Mouse (Mus musculus) kidney, embryonic 16.5 days (tissue): ENCODE measurements at regions not wholly inside any gene's neighbourhood (a gene's known extent, or its start where the extent isn't known, plus 50 kb on each side); places are given as distances from the start of the nearest gene placed in this dataset.
A peak's percentile ranks its signal among the peaks of the same experiment; 100 is the strongest.
"Not testable (repeated sequence)": the region's sequence is repeated elsewhere in the genome, so short reads cannot be mapped to it uniquely, and the experiment has no call there.

Source experiments
- ATAC-seq: fragments of 200-750 bp; cut with Nextera tagmentation; 2 replicates; pipeline ENCODE4 v1.8.0; 2017; ENCODE audit warnings: moderate TSS enrichment; ENCODE audit not compliant: low FRiP score, low TSS enrichment
- H3K27ac ChIP-seq: fragments of 300-500 bp; sonication (generic); 2 replicates; pipeline ENCODE4 v1.5.1; 2014; ENCODE audit warnings: low read length
- H3K27me3 ChIP-seq: fragments of 300-500 bp; sonication (generic); 2 replicates; pipeline ENCODE4 v1.6.1; 2014; ENCODE audit warnings: low read length, control low read depth, mixed read lengths; ENCODE audit not compliant: insufficient read depth
- H3K36me3 ChIP-seq: fragments of 300-500 bp; sonication (generic); 2 replicates; pipeline ENCODE4 v1.6.1; 2014; ENCODE audit warnings: low read length, control low read depth, mixed read lengths; ENCODE audit not compliant: insufficient read depth
- H3K4me1 ChIP-seq: fragments of 300-500 bp; sonication (generic); 2 replicates; pipeline ENCODE4 v1.6.1; 2014; ENCODE audit warnings: low read length, control low read depth, mixed read lengths; ENCODE audit not compliant: insufficient read depth
- H3K4me2 ChIP-seq: fragments of 300-500 bp; sonication (generic); replicated peaks from 2 replicates; pipeline ENCODE4 v1.6.1; 2014; ENCODE audit warnings: low read depth, low read length
- H3K4me3 ChIP-seq: fragments of 300-500 bp; sonication (generic); 2 replicates; pipeline ENCODE4 v1.5.1; 2014; ENCODE audit warnings: mild to moderate bottlenecking, low read length
- H3K9ac ChIP-seq: fragments of 300-500 bp; sonication (generic); replicated peaks from 2 replicates; pipeline ENCODE4 v1.6.1; 2014; ENCODE audit warnings: low read length
- H3K9me3 ChIP-seq: fragments of 300-500 bp; sonication (generic); 2 replicates; pipeline ENCODE4 v1.6.1; 2016; ENCODE audit warnings: low read length, control low read depth
- WGBS: fragments of 180-500 bp; shearing (Covaris S2); extraction: QIAGEN DNeasy Blood & Tissue Kit; methylation state at CpG from one replicate; pipeline ENCODE4 v1.1.7; 2014; 5-methylcytosine and 5-hydroxymethylcytosine counted together

DNA sequence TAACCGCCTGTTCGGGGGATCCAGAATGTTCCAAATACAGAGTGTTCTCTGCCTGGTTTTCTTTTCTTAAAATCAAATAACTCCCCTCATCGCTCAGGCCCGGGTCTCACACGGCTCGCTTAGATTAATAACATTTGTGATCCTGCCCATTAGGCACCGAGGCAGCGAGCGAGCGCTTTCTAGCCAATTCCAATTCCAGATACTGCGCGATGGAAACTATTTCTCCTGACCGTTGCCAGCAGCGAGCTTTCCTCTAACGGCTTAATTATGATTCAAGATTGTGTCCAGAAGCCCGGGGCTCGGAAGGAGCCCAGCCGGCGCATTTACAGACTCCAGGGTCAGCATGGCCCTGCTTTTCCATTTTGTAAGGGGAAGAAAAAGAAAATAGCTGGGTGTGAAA is 136.6 kb upstream of the Gsc start:
- Histone ChIP-seq H3K4me2 (no peak overlapping the region), H3K27ac (no peak overlapping the region), H3K9me3 (peaks cover 7% of the 10 kb centered on the region; the same call in 1 of the 2 replicates), H3K9ac (no peak overlapping the region), H3K4me1 (peaks cover 7% of the 10 kb centered on the region; the same call in 1 of the 2 replicates), H3K27me3 (no peaks in the 10 kb centered on the region), H3K36me3 (no peaks in the 10 kb centered on the region), H3K4me3 (no peak overlapping the region)
- WGBS, result 61% methylated on average over 19 of the region's 19 CpGs
- no peak for ATAC-seq

DNA sequence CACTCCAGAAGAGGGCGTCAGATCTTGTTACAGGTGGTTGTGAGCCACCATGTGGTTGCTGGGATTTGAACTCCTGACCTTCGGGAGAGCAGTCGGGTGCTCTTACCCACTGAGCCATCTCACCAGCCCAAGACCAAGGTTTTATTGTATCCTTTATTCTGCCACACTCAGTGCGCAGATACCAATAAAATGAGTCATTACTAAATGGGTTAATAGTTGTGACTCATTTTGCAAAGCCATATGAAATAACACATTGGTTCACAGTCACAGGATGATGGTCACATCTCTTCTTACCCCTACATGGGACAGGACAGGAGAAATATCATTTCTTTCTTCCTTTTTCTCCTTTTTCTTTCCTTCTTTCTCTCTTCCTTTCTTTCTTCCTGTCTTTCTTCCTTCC is 135.8 kb upstream of the Gsc start:
- H3K9ac ChIP-seq, H3K27ac ChIP-seq, ATAC-seq, H3K4me3 ChIP-seq, H3K27me3 ChIP-seq, H3K4me1 ChIP-seq, H3K9me3 ChIP-seq, H3K36me3 ChIP-seq, H3K4me2 ChIP-seq: not testable (repeated sequence)
- WGBS, result 83% methylated on average over 4 of the region's 4 CpGs

DNA sequence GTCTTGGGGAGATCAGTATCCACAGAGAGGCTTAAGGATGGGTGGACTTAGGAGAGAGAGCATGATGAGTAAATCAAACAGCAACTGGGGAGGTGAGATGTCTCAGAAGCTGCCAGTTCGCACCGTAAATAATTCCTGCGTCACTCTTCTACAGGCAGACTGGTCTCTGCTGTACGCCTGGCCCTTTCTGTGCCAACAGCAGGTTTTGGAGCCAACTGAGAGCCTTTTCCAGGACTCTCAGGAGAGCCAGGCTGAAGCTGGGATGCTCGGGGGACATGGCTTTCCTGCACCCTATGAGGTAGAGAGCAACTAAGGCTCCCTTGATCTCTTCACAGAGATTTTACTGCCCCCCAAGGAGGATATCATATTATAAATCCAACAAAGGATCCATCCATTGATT is 134.3 kb upstream of the Gsc start:
- Histone ChIP-seq H3K9me3 (peaks cover 5% of the 10 kb centered on the region; the same call in 1 of the 2 replicates), H3K27ac (no peak overlapping the region), H3K4me1 (peaks cover 7% of the 10 kb centered on the region; the same call in 1 of the 2 replicates), H3K27me3 (no peaks in the 10 kb centered on the region), H3K4me3 (no peak overlapping the region), H3K36me3 (no peaks in the 10 kb centered on the region), H3K9ac (no peak overlapping the region), H3K4me2 (no peak overlapping the region)
- no peak for ATAC-seq
- 73% methylated on average over 5 of the region's 5 CpGs for WGBS

DNA sequence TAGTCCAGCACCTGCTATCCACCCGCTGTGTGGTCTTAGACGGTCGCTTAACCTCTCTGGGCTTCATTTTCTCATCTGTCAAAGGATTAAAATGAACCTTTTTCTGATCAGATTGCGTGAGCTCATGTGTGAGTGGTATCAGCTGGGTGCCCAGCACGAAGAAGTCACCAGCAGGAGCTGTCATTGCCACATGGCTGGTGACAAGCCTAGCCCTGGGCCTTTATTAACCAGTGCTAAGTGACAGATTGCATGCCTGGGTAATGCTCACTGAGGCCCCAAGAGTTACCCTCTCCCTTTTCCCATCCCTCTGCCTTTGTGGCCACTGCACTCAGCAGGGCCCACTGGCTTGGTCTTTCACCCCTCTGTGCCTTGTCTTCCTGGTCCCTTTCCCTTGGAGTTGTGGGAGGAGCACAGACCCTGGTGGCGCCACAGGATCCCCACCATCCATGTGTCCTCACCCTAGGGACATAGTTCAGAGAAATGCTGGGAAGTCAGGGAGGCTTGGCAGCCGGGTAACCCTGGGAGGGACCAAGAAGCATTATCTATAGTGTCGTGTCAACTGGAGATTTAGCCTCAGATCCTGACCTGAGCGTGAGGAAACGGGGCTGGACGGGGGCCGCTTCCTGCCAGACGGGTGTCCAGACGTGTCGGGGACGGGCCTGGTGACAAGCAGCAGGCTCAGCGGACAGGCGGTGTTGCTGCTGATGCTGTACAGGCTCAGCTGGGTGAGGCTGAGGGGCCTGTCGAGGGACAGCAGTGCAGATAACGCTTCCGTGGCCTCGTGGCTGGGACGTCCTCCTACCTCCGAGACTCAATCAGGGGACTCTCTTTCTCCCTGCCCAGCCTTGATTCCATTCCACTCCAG is 132.6 kb upstream of the Gsc start:
- Histone ChIP-seq H3K9me3 (no peaks in the 10 kb centered on the region), H3K4me2 (no peak overlapping the region), H3K36me3 (no peaks in the 10 kb centered on the region), H3K4me3 (no peak overlapping the region), H3K4me1 (peaks cover 7% of the 10 kb centered on the region; the same call in 1 of the 2 replicates), H3K27ac (no peak overlapping the region), H3K27me3 (no peaks in the 10 kb centered on the region), H3K9ac (no peak overlapping the region)
- peak; percentile 73 for ATAC-seq
- WGBS, result 39% methylated on average over 24 of the region's 24 CpGs

DNA sequence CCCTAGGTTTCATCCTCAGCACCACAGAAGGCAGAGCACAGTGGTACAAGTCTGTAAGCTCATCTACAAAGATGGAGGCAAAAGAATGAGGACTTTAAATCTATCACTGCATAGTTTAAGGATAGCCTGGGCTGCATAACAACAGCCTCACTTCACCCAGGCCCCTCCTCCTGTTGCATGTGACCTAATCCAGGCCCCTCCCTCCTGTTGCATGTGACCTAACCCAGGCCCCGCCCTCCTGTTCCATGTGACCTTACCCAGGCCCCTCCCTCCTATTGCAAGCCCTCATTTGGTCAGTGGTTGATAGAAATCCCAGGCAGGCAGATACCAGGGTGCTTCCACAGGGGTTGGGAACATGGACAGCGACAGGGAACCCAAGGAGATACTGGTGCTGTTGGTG is 124.9 kb upstream of the Gsc start:
- Histone ChIP-seq H3K9ac (no peak overlapping the region), H3K27ac (no peak overlapping the region), H3K4me1 (peaks cover 4% of the 10 kb centered on the region), H3K27me3 (no peaks in the 10 kb centered on the region), H3K4me2 (no peak overlapping the region), H3K9me3 (no peaks in the 10 kb centered on the region), H3K36me3 (no peaks in the 10 kb centered on the region), H3K4me3 (no peak overlapping the region)
- no peak for ATAC-seq
- 72% methylated on average over 2 of the region's 2 CpGs for WGBS

DNA sequence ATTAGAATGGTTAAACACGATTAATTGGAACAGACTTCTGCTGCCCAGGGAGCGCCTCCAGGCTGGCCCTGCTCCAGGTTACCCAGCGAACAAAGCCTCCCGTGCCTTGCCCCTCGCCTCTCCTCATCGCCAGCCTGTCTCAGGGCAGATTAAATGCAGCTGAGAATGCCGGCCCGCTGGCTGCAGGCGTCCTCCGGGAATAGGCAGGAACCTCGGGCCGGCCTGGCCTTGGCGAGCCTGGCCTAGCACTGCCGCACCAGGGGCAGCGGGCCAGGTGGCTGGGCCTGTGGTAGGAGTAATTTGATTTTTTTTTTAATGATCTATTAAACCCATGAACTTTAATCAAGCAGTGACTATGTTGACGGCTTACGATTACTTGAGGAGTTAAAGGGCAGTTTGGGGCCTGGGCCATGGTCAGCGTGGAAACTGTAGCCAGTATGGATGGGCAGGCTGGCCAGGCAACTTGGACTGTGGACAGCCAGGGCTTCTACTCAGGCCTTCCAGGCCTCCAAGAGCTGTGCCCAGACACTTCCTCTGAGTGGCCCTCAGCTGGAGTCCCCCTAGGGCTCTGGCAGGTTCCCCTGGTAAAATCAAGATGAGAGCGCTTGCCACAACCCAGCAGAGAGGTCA is 120.5 kb upstream of the Gsc start:
- no peaks in the 10 kb centered on the region for H3K27me3 ChIP-seq
- no peak for ATAC-seq
- H3K36me3 ChIP-seq, result no peaks in the 10 kb centered on the region
- no peak overlapping the region for H3K4me3 ChIP-seq
- 0 out of 2 replicates have a peak overlapping the region, but pooled peaks have one; percentile 5 for H3K4me2 ChIP-seq
- H3K9ac ChIP-seq, result no peak overlapping the region
- H3K9me3 ChIP-seq, result no peaks in the 10 kb centered on the region
- WGBS, result 37% methylated on average over 19 of the region's 19 CpGs
- peaks cover 8% of the 10 kb centered on the region for H3K4me1 ChIP-seq
- no peak overlapping the region for H3K27ac ChIP-seq

DNA sequence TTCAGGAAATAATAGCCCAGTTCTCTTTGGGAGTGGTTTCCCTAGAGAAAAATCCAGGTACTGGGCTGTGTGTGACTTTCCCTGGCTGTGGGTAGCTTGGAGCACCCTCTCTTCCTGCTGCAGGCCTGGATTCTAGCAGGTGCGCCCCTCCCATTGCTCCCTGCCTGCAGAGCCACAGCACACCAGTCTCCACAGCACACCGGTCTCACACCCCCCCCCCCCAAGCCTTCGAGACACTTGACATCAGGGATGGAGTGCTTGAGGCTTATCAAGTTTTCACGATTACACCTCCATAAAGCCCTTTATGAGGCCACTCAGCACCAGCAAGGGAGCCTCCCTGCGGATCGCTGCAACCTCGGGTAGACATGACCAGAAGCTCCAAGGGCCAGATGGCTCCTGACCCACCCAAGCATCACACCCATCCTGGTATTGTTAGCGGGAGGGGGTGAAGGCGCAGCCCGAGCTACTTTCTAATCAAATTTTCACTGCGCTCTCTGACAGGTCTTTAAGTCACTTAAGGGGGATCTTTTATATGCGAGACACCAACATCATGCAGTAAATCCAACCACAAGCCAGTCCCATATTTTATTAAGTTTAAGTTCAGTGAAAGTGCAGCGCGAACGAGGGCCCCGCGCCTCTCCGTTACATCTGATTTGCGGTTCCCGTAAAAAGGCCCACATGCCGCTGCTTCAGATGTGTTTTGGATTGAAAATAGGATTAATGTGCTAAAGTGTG is 119.8 kb upstream of the Gsc start:
- Histone ChIP-seq H3K9me3 (no peaks in the 10 kb centered on the region), H3K4me3 (no peak overlapping the region), H3K9ac (no peak overlapping the region; the same call in 1 of the 2 replicates), H3K4me2 (0 out of 2 replicates have a peak overlapping the region, but pooled peaks have one; percentile 5), H3K36me3 (no peaks in the 10 kb centered on the region), H3K4me1 (peaks cover 8% of the 10 kb centered on the region), H3K27me3 (no peaks in the 10 kb centered on the region), H3K27ac (no peak overlapping the region)
- WGBS, result 45% methylated on average over 21 of the region's 21 CpGs
- ATAC-seq, result no peak

DNA sequence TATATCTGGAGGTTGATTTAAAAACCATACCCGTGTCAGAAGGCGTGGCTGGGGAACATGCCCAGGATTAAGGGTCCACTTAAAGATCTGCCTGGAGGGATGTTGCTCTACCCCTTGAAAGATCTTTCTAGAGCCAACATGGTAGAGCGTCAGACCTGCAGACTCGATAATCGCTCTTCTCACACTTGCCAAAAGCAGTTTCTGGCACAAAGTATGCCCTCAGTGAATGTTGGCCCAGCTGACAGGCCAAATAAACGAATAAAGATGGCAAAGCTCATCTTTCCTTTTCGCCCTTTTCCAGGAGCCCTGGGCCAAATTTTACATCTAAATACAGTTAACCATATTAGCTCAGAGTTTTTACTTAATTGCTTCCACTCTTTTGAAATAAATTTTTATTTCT is 118.4 kb upstream of the Gsc start:
- Histone ChIP-seq H3K27me3 (no peaks in the 10 kb centered on the region), H3K4me3 (no peak overlapping the region), H3K4me2 (no peak overlapping the region), H3K36me3 (no peaks in the 10 kb centered on the region), H3K4me1 (peaks cover 8% of the 10 kb centered on the region), H3K9me3 (no peaks in the 10 kb centered on the region), H3K9ac (no peak overlapping the region), H3K27ac (no peak overlapping the region)
- ATAC-seq, result no peak
- 91% methylated on average over 7 of the region's 7 CpGs for WGBS

DNA sequence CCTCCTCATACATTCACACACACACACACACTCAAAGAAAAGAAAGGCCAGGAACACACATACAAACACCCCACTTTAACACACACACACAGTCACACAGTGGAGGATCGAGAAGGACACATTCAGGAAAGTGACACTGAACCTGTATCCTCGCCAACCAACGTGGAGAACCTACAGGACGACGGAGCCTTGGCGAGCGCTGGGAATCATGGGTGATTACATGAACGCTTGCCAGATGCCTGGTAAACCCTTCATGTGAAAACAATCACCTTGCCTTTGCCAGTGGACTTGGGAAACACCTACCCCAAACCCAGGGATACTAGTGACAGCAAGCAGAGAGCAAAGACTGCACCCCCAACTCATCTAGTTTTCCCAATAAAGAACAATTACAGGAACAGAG is 117.2 kb upstream of the Gsc start:
- ATAC-seq, result no peak
- no peak overlapping the region for H3K27ac ChIP-seq
- 90% methylated on average over 8 of the region's 8 CpGs for WGBS
- H3K27me3 ChIP-seq, result no peaks in the 10 kb centered on the region
- H3K4me2 ChIP-seq, result no peak overlapping the region
- no peaks in the 10 kb centered on the region for H3K36me3 ChIP-seq
- peaks cover 8% of the 10 kb centered on the region for H3K4me1 ChIP-seq
- H3K4me3 ChIP-seq, result no peak overlapping the region
- H3K9ac ChIP-seq, result no peak overlapping the region
- no peaks in the 10 kb centered on the region for H3K9me3 ChIP-seq
